Mouse (Mus musculus) kidney, embryonic 16.5 days (tissue): ENCODE data around the gene Colq. TPM values are rescaled to one million over a fixed set of nuclear protein-coding genes. Genes with fewer than 3 reads are reported as not detected.
"Not testable (repeated sequence)": the region's sequence is repeated elsewhere in the genome, so short reads cannot be mapped to it uniquely, and the experiment has no call there.

Source experiments
- ATAC-seq: fragments of 200-750 bp; cut with Nextera tagmentation; 2 replicates; pipeline ENCODE4 v1.8.0; 2017; ENCODE audit warnings: moderate TSS enrichment; ENCODE audit not compliant: low FRiP score, low TSS enrichment
- H3K27ac ChIP-seq: fragments of 300-500 bp; sonication (generic); 2 replicates; pipeline ENCODE4 v1.5.1; 2014; ENCODE audit warnings: low read length
- H3K27me3 ChIP-seq: fragments of 300-500 bp; sonication (generic); 2 replicates; pipeline ENCODE4 v1.6.1; 2014; ENCODE audit warnings: low read length, control low read depth, mixed read lengths; ENCODE audit not compliant: insufficient read depth
- H3K36me3 ChIP-seq: fragments of 300-500 bp; sonication (generic); 2 replicates; pipeline ENCODE4 v1.6.1; 2014; ENCODE audit warnings: low read length, control low read depth, mixed read lengths; ENCODE audit not compliant: insufficient read depth
- H3K4me1 ChIP-seq: fragments of 300-500 bp; sonication (generic); 2 replicates; pipeline ENCODE4 v1.6.1; 2014; ENCODE audit warnings: low read length, control low read depth, mixed read lengths; ENCODE audit not compliant: insufficient read depth
- H3K4me2 ChIP-seq: fragments of 300-500 bp; sonication (generic); replicated peaks from 2 replicates; pipeline ENCODE4 v1.6.1; 2014; ENCODE audit warnings: low read depth, low read length
- H3K4me3 ChIP-seq: fragments of 300-500 bp; sonication (generic); 2 replicates; pipeline ENCODE4 v1.5.1; 2014; ENCODE audit warnings: mild to moderate bottlenecking, low read length
- H3K9ac ChIP-seq: fragments of 300-500 bp; sonication (generic); replicated peaks from 2 replicates; pipeline ENCODE4 v1.6.1; 2014; ENCODE audit warnings: low read length
- H3K9me3 ChIP-seq: fragments of 300-500 bp; sonication (generic); 2 replicates; pipeline ENCODE4 v1.6.1; 2016; ENCODE audit warnings: low read length, control low read depth
- WGBS: fragments of 180-500 bp; shearing (Covaris S2); extraction: QIAGEN DNeasy Blood & Tissue Kit; methylation state at CpG from one replicate; pipeline ENCODE4 v1.1.7; 2014; 5-methylcytosine and 5-hydroxymethylcytosine counted together
- polyA plus RNA-seq: library from polyadenylated mRNA; unstranded; fragments of >200 nt; fragmentation: Nextera tagmentation; extraction: Ambion mirVana; gene quantifications from 2 replicates; pipeline ENCODE4 v1.2.1, GENCODE M21; 2015

Gene Colq
- polyA plus RNA-seq, 1 experiment from 2014 or later: 3.2 TPM

- H3K4me2 ChIP-seq: no peak overlapping the region
- H3K36me3 ChIP-seq: no peaks in the 10 kb centered on the region
- no peak overlapping the region for H3K9ac ChIP-seq
- no peak overlapping the region for H3K4me3 ChIP-seq
- no peaks in the 10 kb centered on the region for H3K27me3 ChIP-seq
- H3K27ac ChIP-seq: no peak overlapping the region
- H3K4me1 ChIP-seq: no peaks in the 10 kb centered on the region
- 69% methylated on average over 5 of the region's 5 CpGs for WGBS
- no peaks in the 10 kb centered on the region for H3K9me3 ChIP-seq
- ATAC-seq: no peak
Measured at GRCm38 (mm10) chr14:31604916-31605315, 13.8 kb upstream of the Colq start.

GRCm38 (mm10) chr14:31602616-31602979 lies 11.5 kb upstream of the Colq start:
- H3K36me3 ChIP-seq, ATAC-seq, H3K4me1 ChIP-seq, H3K4me3 ChIP-seq, H3K9ac ChIP-seq, H3K27me3 ChIP-seq, H3K27ac ChIP-seq, H3K9me3 ChIP-seq, H3K4me2 ChIP-seq: not testable (repeated sequence)
- 86% methylated on average over 6 of the region's 6 CpGs for WGBS

- 93% methylated on average over 14 of the region's 14 CpGs for WGBS
- H3K4me2 ChIP-seq: no peak overlapping the region
- no peak overlapping the region for H3K9ac ChIP-seq
- H3K4me1 ChIP-seq: no peaks in the 10 kb centered on the region
- H3K4me3 ChIP-seq: no peak overlapping the region
- ATAC-seq: no peak
- no peak overlapping the region for H3K27ac ChIP-seq
- H3K27me3 ChIP-seq: no peaks in the 10 kb centered on the region
- 0 out of 2 replicates have a peak, but pooled peaks cover 3% of the 10 kb centered on the region for H3K9me3 ChIP-seq
- H3K36me3 ChIP-seq: no peaks in the 10 kb centered on the region
Measured at GRCm38 (mm10) chr14:31601908-31602615, 10.9 kb upstream of the Colq start.

GRCm38 (mm10) chr14:31597446-31597845 lies 6.3 kb upstream of the Colq start:
- no peaks in the 10 kb centered on the region for H3K27me3 ChIP-seq
- no peak overlapping the region for H3K4me2 ChIP-seq
- peaks cover 7% of the 10 kb centered on the region; the same call in 1 of the 2 replicates for H3K9me3 ChIP-seq
- no peak overlapping the region for H3K4me3 ChIP-seq
- no peak overlapping the region for H3K27ac ChIP-seq
- no peak overlapping the region for H3K9ac ChIP-seq
- no peaks in the 10 kb centered on the region for H3K36me3 ChIP-seq
- 86% methylated on average over 4 of the region's 4 CpGs for WGBS
- ATAC-seq: no peak
- no peaks in the 10 kb centered on the region for H3K4me1 ChIP-seq

- Histone ChIP-seq H3K9ac (no peak overlapping the region), H3K4me3 (no peak overlapping the region), H3K4me1 (no peaks in the 10 kb centered on the region), H3K36me3 (no peaks in the 10 kb centered on the region), H3K4me2 (no peak overlapping the region), H3K27ac (no peak overlapping the region), H3K9me3 (peaks cover 7% of the 10 kb centered on the region; the same call in 1 of the 2 replicates), H3K27me3 (no peaks in the 10 kb centered on the region)
- ATAC-seq: no peak
- 69% methylated on average over 7 of the region's 7 CpGs for WGBS
Measured at GRCm38 (mm10) chr14:31596408-31596807, 5.3 kb upstream of the Colq start.

GRCm38 (mm10) chr14:31594693-31595092 lies 3.5 kb upstream of the Colq start:
- Histone ChIP-seq H3K27me3 (no peaks in the 10 kb centered on the region), H3K4me1 (no peaks in the 10 kb centered on the region), H3K4me3 (no peak overlapping the region), H3K9me3 (peaks cover 7% of the 10 kb centered on the region; the same call in 1 of the 2 replicates), H3K9ac (no peak overlapping the region), H3K27ac (no peak overlapping the region), H3K4me2 (no peak overlapping the region), H3K36me3 (no peaks in the 10 kb centered on the region)
- no peak for ATAC-seq
- WGBS: 66% methylated on average over 3 of the region's 3 CpGs

- no peak overlapping the region for H3K27ac ChIP-seq
- no peaks in the 10 kb centered on the region for H3K27me3 ChIP-seq
- no peak overlapping the region for H3K9ac ChIP-seq
- no peaks in the 10 kb centered on the region for H3K4me1 ChIP-seq
- no peak for ATAC-seq
- H3K9me3 ChIP-seq: peaks cover 4% of the 10 kb centered on the region; the same call in 1 of the 2 replicates
- H3K4me2 ChIP-seq: no peak overlapping the region
- WGBS: 86% methylated on average over 2 of the region's 2 CpGs
- no peaks in the 10 kb centered on the region for H3K36me3 ChIP-seq
- no peak overlapping the region for H3K4me3 ChIP-seq
Measured at GRCm38 (mm10) chr14:31593036-31593435, 1.9 kb upstream of the Colq start.

GRCm38 (mm10) chr14:31586451-31586850 lies 4.7 kb downstream of the Colq start:
- Histone ChIP-seq H3K27me3 (no peaks in the 10 kb centered on the region), H3K4me1 (no peaks in the 10 kb centered on the region), H3K27ac (no peak overlapping the region), H3K9ac (no peak overlapping the region), H3K4me3 (no peak overlapping the region), H3K4me2 (no peak overlapping the region), H3K36me3 (no peaks in the 10 kb centered on the region), H3K9me3 (no peaks in the 10 kb centered on the region)
- ATAC-seq: no peak
- WGBS: 76% methylated on average over 8 of the region's 8 CpGs

- H3K4me2 ChIP-seq: no peak overlapping the region
- H3K4me1 ChIP-seq: no peaks in the 10 kb centered on the region
- ATAC-seq: no peak
- H3K36me3 ChIP-seq: no peaks in the 10 kb centered on the region
- no peak overlapping the region for H3K9ac ChIP-seq
- no peak overlapping the region for H3K27ac ChIP-seq
- no peak overlapping the region for H3K4me3 ChIP-seq
- 85% methylated on average over 7 of the region's 9 CpGs for WGBS
- no peaks in the 10 kb centered on the region for H3K9me3 ChIP-seq
- no peaks in the 10 kb centered on the region for H3K27me3 ChIP-seq
Measured at GRCm38 (mm10) chr14:31583082-31583481, 8.1 kb downstream of the Colq start.

- Histone ChIP-seq H3K4me1 (no peaks in the 10 kb centered on the region), H3K9me3 (no peaks in the 10 kb centered on the region), H3K27me3 (no peaks in the 10 kb centered on the region), H3K4me2 (no peak overlapping the region), H3K36me3 (no peaks in the 10 kb centered on the region), H3K27ac (no peak overlapping the region), H3K9ac (no peak overlapping the region), H3K4me3 (no peak overlapping the region)
- no peak for ATAC-seq
- 54% methylated on average over 9 of the region's 9 CpGs for WGBS
Measured at GRCm38 (mm10) chr14:31577966-31578735, 13.0 kb downstream of the Colq start.
